9 mouse cellular contexts compared by ENCODE assay signal in genomic region chr19:55925425-55925803, GRCm38 (mm10).
DNase-seq lines count a peak whose midpoint lies in the region; ATAC-seq and TF ChIP-seq lines count a peak whose summit lies in the region.
"Had no signal": no experiment of that assay in that cellular context is flagged by ENCODE, and none has a peak within 500 bp of the region (broad histone marks: within the 10 kb centered on the region; RNA-seq: fewer than 3 reads in every experiment).

No protein-coding gene starts in this region.

- no peaks in the 10 kb centered on the region for H3K9me3 ChIP-seq in forebrain, embryonic 10.5 days
- no peaks in the 10 kb centered on the region for H3K9me3 ChIP-seq in forebrain, embryonic 13.5 days (replicated peaks)
- no peaks in the 10 kb centered on the region for H3K9me3 ChIP-seq in lung, embryonic 14.5 days (ENCODE audit: low read depth, low read length)
- H3K9me3 ChIP-seq in erythroblast, embryonic 14.5 days (ENCODE audit: control insufficient read depth, low read length), result no peaks in the 10 kb centered on the region
- H3K9me3 ChIP-seq in midbrain, postnatal 0 days (ENCODE audit: low read length), result no peaks in the 10 kb centered on the region
- H3K9me3 ChIP-seq: limb, embryonic 15.5 days had no signal

- H3K4me2 ChIP-seq in forebrain, embryonic 13.5 days, result no peak overlapping the region
- H3K4me2 ChIP-seq in lung, embryonic 14.5 days, result no peak overlapping the region
- H3K4me2 ChIP-seq in midbrain, postnatal 0 days (ENCODE audit: low read depth, low read length, poor library complexity, severe bottlenecking), result no peak overlapping the region
- H3K4me2 ChIP-seq: limb, embryonic 15.5 days had no signal

- H3K27ac ChIP-seq in forebrain, embryonic 10.5 days, result peak overlapping the region; percentile 69
- no peak overlapping the region for H3K27ac ChIP-seq in forebrain, embryonic 13.5 days
- no peak overlapping the region for H3K27ac ChIP-seq in lung, embryonic 14.5 days (ENCODE audit: low read depth)
- H3K27ac ChIP-seq in midbrain, postnatal 0 days (ENCODE audit: low read depth, low read length), result peak overlapping the region; percentile 77; the same call in 1 of the 2 replicates
- H3K27ac ChIP-seq: limb, embryonic 15.5 days had no signal

- H3K36me3 ChIP-seq in forebrain, embryonic 10.5 days (replicated peaks), result peaks cover 80% of the 10 kb centered on the region
- peaks cover 18% of the 10 kb centered on the region; the same call in 1 of the 2 replicates for H3K36me3 ChIP-seq in forebrain, embryonic 13.5 days (ENCODE audit: poor library complexity, severe bottlenecking)
- H3K36me3 ChIP-seq in lung, embryonic 14.5 days (ENCODE audit: insufficient read depth), result peaks cover 31% of the 10 kb centered on the region
- peaks cover 53% of the 10 kb centered on the region for H3K36me3 ChIP-seq in erythroblast, embryonic 14.5 days (ENCODE audit: control insufficient read depth)
- 0 out of 2 replicates have a peak, but pooled peaks cover 7% of the 10 kb centered on the region for H3K36me3 ChIP-seq in midbrain, postnatal 0 days (ENCODE audit: insufficient read depth, low read length)

- H3K27me3 ChIP-seq in forebrain, embryonic 10.5 days (ENCODE audit: poor library complexity, severe bottlenecking), result peaks cover 56% of the 10 kb centered on the region
- H3K27me3 ChIP-seq in forebrain, embryonic 13.5 days, result peaks cover 44% of the 10 kb centered on the region
- no peaks in the 10 kb centered on the region for H3K27me3 ChIP-seq in lung, embryonic 14.5 days (ENCODE audit: insufficient read depth, low read length)
- no peaks in the 10 kb centered on the region for H3K27me3 ChIP-seq in erythroblast, embryonic 14.5 days (ENCODE audit: control insufficient read depth)
- H3K27me3 ChIP-seq in midbrain, postnatal 0 days (ENCODE audit: insufficient read depth, low read length), result no peaks in the 10 kb centered on the region
- H3K27me3 ChIP-seq: limb, embryonic 15.5 days had no signal

- no peak for ATAC-seq in forebrain, embryonic 13.5 days
- ATAC-seq in lung, embryonic 14.5 days (ENCODE audit: insufficient read depth), result no peak
- no peak for ATAC-seq in midbrain, postnatal 0 days (ENCODE audit: low FRiP score)
- ATAC-seq in granulocyte monocyte progenitor cell, adult 5-6 weeks (replicated peaks; ENCODE audit: poor library complexity, severe bottlenecking), result no peak

- WGBS in forebrain, embryonic 10.5 days, result 86% methylated on average over 7 of the region's 7 CpGs
- 73% methylated on average over 7 of the region's 7 CpGs for WGBS in forebrain, embryonic 13.5 days
- WGBS in lung, embryonic 14.5 days, result 59% methylated on average over 7 of the region's 7 CpGs
- WGBS in midbrain, postnatal 0 days, result 59% methylated on average over 7 of the region's 7 CpGs

- DNase-seq in forebrain, embryonic 10.5 days (ENCODE audit: extremely low spot score, low spot score), result no peak
- peak; percentile 73 for DNase-seq in lung, embryonic 14.5 days
- no peak for DNase-seq in lung, postnatal 4 days
- DNase-seq in midbrain, postnatal 0 days (ENCODE audit: low spot score), result no peak
- no peak for DNase-seq in cerebellum, postnatal 25 days

- no peak overlapping the region for H3K9ac ChIP-seq in forebrain, embryonic 13.5 days
- no peak overlapping the region for H3K9ac ChIP-seq in lung, embryonic 14.5 days
- no peak overlapping the region for H3K9ac ChIP-seq in midbrain, postnatal 0 days (replicated peaks; ENCODE audit: low read length, poor library complexity, severe bottlenecking)
- H3K9ac ChIP-seq: limb, embryonic 15.5 days had no signal

- no peak for TF ChIP-seq CTCF in lung, embryonic 14.5 days (IDR thresholded peaks at IDR 0.05; ENCODE audit: low read depth)
- TF ChIP-seq CTCF in midbrain, postnatal 0 days (IDR thresholded peaks at IDR 0.05), result no peak

- H3K4me3 ChIP-seq in forebrain, embryonic 10.5 days, result no peak overlapping the region
- no peak overlapping the region for H3K4me3 ChIP-seq in forebrain, embryonic 13.5 days
- H3K4me3 ChIP-seq in lung, embryonic 14.5 days (ENCODE audit: low read depth, low read length), result no peak overlapping the region
- H3K4me3 ChIP-seq in erythroblast, embryonic 14.5 days (replicated peaks), result peak overlapping the region; percentile 71
- no peak overlapping the region for H3K4me3 ChIP-seq in midbrain, postnatal 0 days (ENCODE audit: low read depth, low read length)
- H3K4me3 ChIP-seq: limb, embryonic 15.5 days had no signal

- peaks cover 31% of the 10 kb centered on the region for H3K4me1 ChIP-seq in forebrain, embryonic 10.5 days
- H3K4me1 ChIP-seq in forebrain, embryonic 13.5 days, result peaks cover 16% of the 10 kb centered on the region
- no peaks in the 10 kb centered on the region for H3K4me1 ChIP-seq in lung, embryonic 14.5 days (ENCODE audit: insufficient read depth)
- peaks cover 82% of the 10 kb centered on the region for H3K4me1 ChIP-seq in erythroblast, embryonic 14.5 days (ENCODE audit: control insufficient read depth)
- H3K4me1 ChIP-seq in midbrain, postnatal 0 days (ENCODE audit: insufficient read depth, low read length), result no peaks in the 10 kb centered on the region

Comparison
In these comparisons a context has a peak if more than half of its experiments do, and no peak if none do; other contexts are left out.
1. H3K27ac ChIP-seq: peak in forebrain, embryonic 10.5 days (single experiment) and midbrain, postnatal 0 days (single experiment); none in forebrain, embryonic 13.5 days (single experiment) and lung, embryonic 14.5 days (single experiment).